Mouse (Mus musculus) kidney, embryonic 16.5 days (tissue): ENCODE measurements around the gene Pgm2. TPM values are rescaled to one million over a fixed set of nuclear protein-coding genes. Genes with fewer than 3 reads are reported as not detected.

Source experiments
- ATAC-seq: fragments of 200-750 bp; cut with Nextera tagmentation; 2 replicates; pipeline ENCODE4 v1.8.0; 2017; ENCODE audit warnings: moderate TSS enrichment; ENCODE audit not compliant: low FRiP score, low TSS enrichment
- H3K27ac ChIP-seq: fragments of 300-500 bp; sonication (generic); 2 replicates; pipeline ENCODE4 v1.5.1; 2014; ENCODE audit warnings: low read length
- H3K27me3 ChIP-seq: fragments of 300-500 bp; sonication (generic); 2 replicates; pipeline ENCODE4 v1.6.1; 2014; ENCODE audit warnings: low read length, control low read depth, mixed read lengths; ENCODE audit not compliant: insufficient read depth
- H3K36me3 ChIP-seq: fragments of 300-500 bp; sonication (generic); 2 replicates; pipeline ENCODE4 v1.6.1; 2014; ENCODE audit warnings: low read length, control low read depth, mixed read lengths; ENCODE audit not compliant: insufficient read depth
- H3K4me1 ChIP-seq: fragments of 300-500 bp; sonication (generic); 2 replicates; pipeline ENCODE4 v1.6.1; 2014; ENCODE audit warnings: low read length, control low read depth, mixed read lengths; ENCODE audit not compliant: insufficient read depth
- H3K4me2 ChIP-seq: fragments of 300-500 bp; sonication (generic); replicated peaks from 2 replicates; pipeline ENCODE4 v1.6.1; 2014; ENCODE audit warnings: low read depth, low read length
- H3K4me3 ChIP-seq: fragments of 300-500 bp; sonication (generic); 2 replicates; pipeline ENCODE4 v1.5.1; 2014; ENCODE audit warnings: mild to moderate bottlenecking, low read length
- H3K9ac ChIP-seq: fragments of 300-500 bp; sonication (generic); replicated peaks from 2 replicates; pipeline ENCODE4 v1.6.1; 2014; ENCODE audit warnings: low read length
- H3K9me3 ChIP-seq: fragments of 300-500 bp; sonication (generic); 2 replicates; pipeline ENCODE4 v1.6.1; 2016; ENCODE audit warnings: low read length, control low read depth
- WGBS: fragments of 180-500 bp; shearing (Covaris S2); extraction: QIAGEN DNeasy Blood & Tissue Kit; methylation state at CpG from one replicate; pipeline ENCODE4 v1.1.7; 2014; 5-methylcytosine and 5-hydroxymethylcytosine counted together
- polyA plus RNA-seq: library from polyadenylated mRNA; unstranded; fragments of >200 nt; fragmentation: Nextera tagmentation; extraction: Ambion mirVana; gene quantifications from 2 replicates; pipeline ENCODE4 v1.2.1, GENCODE M21; 2015

Gene Pgm2
- polyA plus RNA-seq, 1 experiment from 2014 or later, result 42.9 TPM

- H3K36me3 ChIP-seq, result peaks cover 10% of the 10 kb centered on the region
- WGBS, result 75% methylated on average over 5 of the region's 5 CpGs
- H3K4me1 ChIP-seq, result no peaks in the 10 kb centered on the region
- no peak overlapping the region for H3K9ac ChIP-seq
- no peaks in the 10 kb centered on the region for H3K9me3 ChIP-seq
- H3K4me2 ChIP-seq, result no peak overlapping the region
- no peak overlapping the region for H3K27ac ChIP-seq
- ATAC-seq, result no peak
- H3K27me3 ChIP-seq, result no peaks in the 10 kb centered on the region
- no peak overlapping the region for H3K4me3 ChIP-seq
Measured at GRCm38 (mm10) chr5:64125783-64126182, 33.0 kb downstream of the Pgm2 start.

GRCm38 (mm10) chr5:64131550-64131949 lies 38.8 kb downstream of the Pgm2 start:
- 52% methylated on average over 5 of the region's 5 CpGs for WGBS
- H3K27me3 ChIP-seq, result no peaks in the 10 kb centered on the region
- H3K36me3 ChIP-seq, result peaks cover 10% of the 10 kb centered on the region; the same call in 1 of the 2 replicates
- no peak overlapping the region for H3K9ac ChIP-seq
- no peaks in the 10 kb centered on the region for H3K9me3 ChIP-seq
- no peak overlapping the region for H3K4me2 ChIP-seq
- ATAC-seq, result no peak
- no peak overlapping the region for H3K27ac ChIP-seq
- H3K4me3 ChIP-seq, result no peak overlapping the region
- no peaks in the 10 kb centered on the region for H3K4me1 ChIP-seq

- no peak overlapping the region for H3K27ac ChIP-seq
- no peaks in the 10 kb centered on the region for H3K36me3 ChIP-seq
- H3K9ac ChIP-seq, result no peak overlapping the region
- ATAC-seq, result no peak
- no peak overlapping the region for H3K4me3 ChIP-seq
- no peaks in the 10 kb centered on the region for H3K4me1 ChIP-seq
- no peaks in the 10 kb centered on the region for H3K27me3 ChIP-seq
- H3K4me2 ChIP-seq, result no peak overlapping the region
- no peaks in the 10 kb centered on the region for H3K9me3 ChIP-seq
- 86% methylated on average over 4 of the region's 4 CpGs for WGBS
Measured at GRCm38 (mm10) chr5:64133901-64134300, 41.2 kb downstream of the Pgm2 start.

GRCm38 (mm10) chr5:64136325-64136724 lies 43.6 kb downstream of the Pgm2 start:
- H3K4me1 ChIP-seq, result no peaks in the 10 kb centered on the region
- no peaks in the 10 kb centered on the region for H3K9me3 ChIP-seq
- WGBS, result 74% methylated on average over 5 of the region's 5 CpGs
- no peak overlapping the region for H3K4me2 ChIP-seq
- no peak overlapping the region for H3K9ac ChIP-seq
- no peaks in the 10 kb centered on the region for H3K36me3 ChIP-seq
- no peak for ATAC-seq
- no peak overlapping the region for H3K27ac ChIP-seq
- H3K4me3 ChIP-seq, result no peak overlapping the region
- H3K27me3 ChIP-seq, result no peaks in the 10 kb centered on the region

GRCm38 (mm10) chr5:64140202-64140601 lies 47.5 kb downstream of the Pgm2 start:
- no peaks in the 10 kb centered on the region for H3K9me3 ChIP-seq
- H3K27me3 ChIP-seq, result no peaks in the 10 kb centered on the region
- ATAC-seq, result no peak
- no peak overlapping the region for H3K4me2 ChIP-seq
- WGBS, result 87% methylated on average over 3 of the region's 3 CpGs
- no peak overlapping the region for H3K9ac ChIP-seq
- H3K4me3 ChIP-seq, result no peak overlapping the region
- no peak overlapping the region for H3K27ac ChIP-seq
- no peaks in the 10 kb centered on the region for H3K36me3 ChIP-seq
- no peaks in the 10 kb centered on the region for H3K4me1 ChIP-seq

GRCm38 (mm10) chr5:64144315-64144714 lies 51.6 kb downstream of the Pgm2 start:
- Histone ChIP-seq H3K4me2 (no peak overlapping the region), H3K4me3 (no peak overlapping the region), H3K9ac (no peak overlapping the region), H3K27ac (no peak overlapping the region), H3K27me3 (0 out of 2 replicates have a peak, but pooled peaks cover 2% of the 10 kb centered on the region), H3K36me3 (no peaks in the 10 kb centered on the region), H3K9me3 (no peaks in the 10 kb centered on the region), H3K4me1 (peaks cover under 1% of the 10 kb centered on the region; the same call in 1 of the 2 replicates)
- no peak for ATAC-seq
- 73% methylated on average over 4 of the region's 5 CpGs for WGBS

- no peak overlapping the region for H3K9ac ChIP-seq
- H3K27me3 ChIP-seq, result 0 out of 2 replicates have a peak, but pooled peaks cover 2% of the 10 kb centered on the region
- no peak overlapping the region for H3K4me3 ChIP-seq
- peaks cover 9% of the 10 kb centered on the region; the same call in 1 of the 2 replicates for H3K4me1 ChIP-seq
- no peak overlapping the region for H3K27ac ChIP-seq
- no peak overlapping the region for H3K4me2 ChIP-seq
- 73% methylated on average over 10 of the region's 10 CpGs for WGBS
- peak; percentile 33; the same call in 1 of the 2 replicates for ATAC-seq
- H3K36me3 ChIP-seq, result no peaks in the 10 kb centered on the region
- no peaks in the 10 kb centered on the region for H3K9me3 ChIP-seq
Measured at GRCm38 (mm10) chr5:64146384-64147005, 53.7 kb downstream of the Pgm2 start.

GRCm38 (mm10) chr5:64149184-64150127 lies 56.7 kb downstream of the Pgm2 start:
- ATAC-seq, result peak; percentile 72; the same call in 1 of the 2 replicates

GRCm38 (mm10) chr5:64153319-64153718 lies 60.6 kb downstream of the Pgm2 start:
- Histone ChIP-seq H3K27ac (no peak overlapping the region), H3K4me2 (no peak overlapping the region), H3K27me3 (peaks cover 12% of the 10 kb centered on the region), H3K9ac (no peak overlapping the region), H3K4me1 (peaks cover 20% of the 10 kb centered on the region), H3K9me3 (no peaks in the 10 kb centered on the region), H3K4me3 (no peak overlapping the region), H3K36me3 (no peaks in the 10 kb centered on the region)
- no peak for ATAC-seq
- WGBS, result 87% methylated on average over 1 of the region's 1 CpGs

More at GRCm38 (mm10) chr5:64149184-64150127, 56.7 kb downstream of the Pgm2 start:
- Histone ChIP-seq H3K4me3 (peak overlapping the region; percentile 2), H3K27me3 (0 out of 2 replicates have a peak, but pooled peaks cover 2% of the 10 kb centered on the region), H3K9me3 (no peaks in the 10 kb centered on the region), H3K9ac (no peak overlapping the region; the same call in 1 of the 2 replicates), H3K36me3 (no peaks in the 10 kb centered on the region), H3K4me2 (peak overlapping the region; percentile 31), H3K4me1 (peaks cover 9% of the 10 kb centered on the region; the same call in 1 of the 2 replicates), H3K27ac (no peak overlapping the region)
- 14% methylated on average over 17 of the region's 17 CpGs for WGBS
